Mouse (Mus musculus): ENCODE measurements around the gene Hmmr. TPM values are rescaled to one million over a fixed set of nuclear protein-coding genes. Genes with fewer than 3 reads are reported as not detected.
A peak's percentile ranks its signal among the peaks of the same experiment; 100 is the strongest.

Hmmr gene
- polyA plus RNA-seq (2015; fragmentation: Nextera tagmentation; extraction: Ambion mirVana), result 7.0 and 8.1 TPM in 2 replicates

- H3K4me1 ChIP-seq (ENCODE audit: control insufficient read depth, insufficient read depth, low read depth, low read length), result peaks cover 16% of the 10 kb centered on the region
- H3K9ac ChIP-seq (ENCODE audit: low read depth, low read length), result peak within 1 kb of the TSS; percentile 92
- H3K9me3 ChIP-seq (ENCODE audit: control insufficient read depth, low read length), result no peaks in the 10 kb centered on the region
- H3K4me3 ChIP-seq (ENCODE audit: low read length), result peak within 1 kb of the TSS; percentile 95
- H3K27me3 ChIP-seq (replicated peaks; ENCODE audit: control insufficient read depth, insufficient read depth, low read length), result no peaks in the 10 kb centered on the region
- under 1% methylated on average over 52 of the region's 52 CpGs for WGBS
- H3K4me2 ChIP-seq (ENCODE audit: low read length), result peak within 1 kb of the TSS; percentile 94
- H3K27ac ChIP-seq (ENCODE audit: low read depth, low read length), result peak within 1 kb of the TSS; percentile 73
- H3K36me3 ChIP-seq (ENCODE audit: control insufficient read depth, insufficient read depth, low read length), result peaks cover 14% of the 10 kb centered on the region
- ATAC-seq, result peak; percentile 100
Measured at GRCm38 (mm10) chr11:40733339-40734174, at the start of gene Hmmr, which contains the start of gene Nudcd2. Gene Hmmr, minus strand, starts transcription at chr11:40733422. Gene Nudcd2, plus strand, starts transcription at chr11:40733667.

- ATAC-seq, result no peak
- no peaks in the 10 kb centered on the region for H3K27me3 ChIP-seq (replicated peaks; ENCODE audit: control insufficient read depth, insufficient read depth, low read length)
- H3K9ac ChIP-seq (ENCODE audit: low read depth, low read length), result no peak overlapping the region
- no peaks in the 10 kb centered on the region for H3K4me1 ChIP-seq (ENCODE audit: control insufficient read depth, insufficient read depth, low read depth, low read length)
- H3K36me3 ChIP-seq (ENCODE audit: control insufficient read depth, insufficient read depth, low read length), result no peaks in the 10 kb centered on the region
- H3K9me3 ChIP-seq (ENCODE audit: control insufficient read depth, low read length), result no peaks in the 10 kb centered on the region
- 39% methylated on average over 2 of the region's 2 CpGs for WGBS
- no peak overlapping the region for H3K4me3 ChIP-seq (ENCODE audit: low read length)
- no peak overlapping the region for H3K4me2 ChIP-seq (ENCODE audit: low read length)
- H3K27ac ChIP-seq (ENCODE audit: low read depth, low read length), result no peak overlapping the region
Measured at GRCm38 (mm10) chr11:40781857-40782256, 48.6 kb upstream of the Hmmr start.

GRCm38 (mm10) chr11:40775315-40776269 is 42.4 kb upstream of the Hmmr start:
- no peaks in the 10 kb centered on the region for H3K36me3 ChIP-seq (ENCODE audit: control insufficient read depth, insufficient read depth, low read length)
- 0 out of 2 replicates have a peak, but pooled peaks have one; percentile 30 for ATAC-seq
- WGBS, result 50% methylated on average over 12 of the region's 12 CpGs
- H3K4me2 ChIP-seq (ENCODE audit: low read length), result peak overlapping the region; percentile 14; the same call in 1 of the 2 replicates
- no peaks in the 10 kb centered on the region for H3K4me1 ChIP-seq (ENCODE audit: control insufficient read depth, insufficient read depth, low read depth, low read length)
- H3K27me3 ChIP-seq (replicated peaks; ENCODE audit: control insufficient read depth, insufficient read depth, low read length), result no peaks in the 10 kb centered on the region
- no peak overlapping the region for H3K27ac ChIP-seq (ENCODE audit: low read depth, low read length)
- no peaks in the 10 kb centered on the region for H3K9me3 ChIP-seq (ENCODE audit: control insufficient read depth, low read length)
- no peak overlapping the region for H3K4me3 ChIP-seq (ENCODE audit: low read length)
- no peak overlapping the region for H3K9ac ChIP-seq (ENCODE audit: low read depth, low read length)

GRCm38 (mm10) chr11:40764690-40765089 is 31.5 kb upstream of the Hmmr start:
- ATAC-seq, result no peak

GRCm38 (mm10) chr11:40763395-40763794 is 30.2 kb upstream of the Hmmr start:
- ATAC-seq, result no peak
- Histone ChIP-seq H3K9ac (ENCODE audit: low read depth, low read length) (no peak overlapping the region), H3K4me2 (ENCODE audit: low read length) (no peak overlapping the region), H3K9me3 (ENCODE audit: control insufficient read depth, low read length) (no peaks in the 10 kb centered on the region), H3K27ac (ENCODE audit: low read depth, low read length) (no peak overlapping the region), H3K4me3 (ENCODE audit: low read length) (no peak overlapping the region), H3K27me3 (replicated peaks; ENCODE audit: control insufficient read depth, insufficient read depth, low read length) (no peaks in the 10 kb centered on the region), H3K36me3 (ENCODE audit: control insufficient read depth, insufficient read depth, low read length) (no peaks in the 10 kb centered on the region), H3K4me1 (ENCODE audit: control insufficient read depth, insufficient read depth, low read depth, low read length) (no peaks in the 10 kb centered on the region)
- 38% methylated on average over 2 of the region's 2 CpGs for WGBS

More at GRCm38 (mm10) chr11:40764690-40765089, 31.5 kb upstream of the Hmmr start:
- Histone ChIP-seq H3K4me2 (ENCODE audit: low read length) (no peak overlapping the region), H3K9me3 (ENCODE audit: control insufficient read depth, low read length) (no peaks in the 10 kb centered on the region), H3K4me3 (ENCODE audit: low read length) (no peak overlapping the region), H3K36me3 (ENCODE audit: control insufficient read depth, insufficient read depth, low read length) (no peaks in the 10 kb centered on the region), H3K9ac (ENCODE audit: low read depth, low read length) (no peak overlapping the region), H3K27ac (ENCODE audit: low read depth, low read length) (no peak overlapping the region), H3K4me1 (ENCODE audit: control insufficient read depth, insufficient read depth, low read depth, low read length) (no peaks in the 10 kb centered on the region), H3K27me3 (replicated peaks; ENCODE audit: control insufficient read depth, insufficient read depth, low read length) (no peaks in the 10 kb centered on the region)
- 86% methylated on average over 4 of the region's 4 CpGs for WGBS

- H3K9me3 ChIP-seq (ENCODE audit: control insufficient read depth, low read length), result no peaks in the 10 kb centered on the region
- H3K4me2 ChIP-seq (ENCODE audit: low read length), result no peak overlapping the region
- no peak for ATAC-seq
- no peaks in the 10 kb centered on the region for H3K36me3 ChIP-seq (ENCODE audit: control insufficient read depth, insufficient read depth, low read length)
- H3K27ac ChIP-seq (ENCODE audit: low read depth, low read length), result no peak overlapping the region
- H3K27me3 ChIP-seq (replicated peaks; ENCODE audit: control insufficient read depth, insufficient read depth, low read length), result no peaks in the 10 kb centered on the region
- H3K9ac ChIP-seq (ENCODE audit: low read depth, low read length), result no peak overlapping the region
- H3K4me1 ChIP-seq (ENCODE audit: control insufficient read depth, insufficient read depth, low read depth, low read length), result no peaks in the 10 kb centered on the region; the same call in 1 of the 2 replicates
- H3K4me3 ChIP-seq (ENCODE audit: low read length), result no peak overlapping the region
- WGBS, result 86% methylated on average over 8 of the region's 8 CpGs
Measured at GRCm38 (mm10) chr11:40759896-40760295, 26.7 kb upstream of the Hmmr start.

GRCm38 (mm10) chr11:40755968-40756367 is 22.7 kb upstream of the Hmmr start:
- peaks cover 8% of the 10 kb centered on the region for H3K4me1 ChIP-seq (ENCODE audit: control insufficient read depth, insufficient read depth, low read depth, low read length)
- H3K27me3 ChIP-seq (replicated peaks; ENCODE audit: control insufficient read depth, insufficient read depth, low read length), result no peaks in the 10 kb centered on the region
- no peaks in the 10 kb centered on the region for H3K36me3 ChIP-seq (ENCODE audit: control insufficient read depth, insufficient read depth, low read length)
- no peaks in the 10 kb centered on the region for H3K9me3 ChIP-seq (ENCODE audit: control insufficient read depth, low read length)
- peak overlapping the region; percentile 27; the same call in 1 of the 2 replicates for H3K9ac ChIP-seq (ENCODE audit: low read depth, low read length)
- H3K4me3 ChIP-seq (ENCODE audit: low read length), result no peak overlapping the region
- no peak for ATAC-seq
- H3K4me2 ChIP-seq (ENCODE audit: low read length), result peak overlapping the region; percentile 93
- no peak overlapping the region for H3K27ac ChIP-seq (ENCODE audit: low read depth, low read length)
- WGBS, result 83% methylated on average over 8 of the region's 8 CpGs

GRCm38 (mm10) chr11:40755109-40755627 is 21.9 kb upstream of the Hmmr start, which contains the start of gene Ccng1:
Gene Ccng1, minus strand, starts transcription at chr11:40755311.
- peak within 1 kb of the TSS; percentile 94 for H3K4me3 ChIP-seq (ENCODE audit: low read length)
- ATAC-seq, result peak; percentile 99
- H3K4me1 ChIP-seq (ENCODE audit: control insufficient read depth, insufficient read depth, low read depth, low read length), result peaks cover 8% of the 10 kb centered on the region
- H3K9me3 ChIP-seq (ENCODE audit: control insufficient read depth, low read length), result no peaks in the 10 kb centered on the region
- H3K36me3 ChIP-seq (ENCODE audit: control insufficient read depth, insufficient read depth, low read length), result no peaks in the 10 kb centered on the region
- 0% methylated on average over 25 of the region's 25 CpGs for WGBS
- H3K4me2 ChIP-seq (ENCODE audit: low read length), result peak within 1 kb of the TSS; percentile 93
- peak within 1 kb of the TSS; percentile 92 for H3K9ac ChIP-seq (ENCODE audit: low read depth, low read length)
- peak within 1 kb of the TSS; percentile 64 for H3K27ac ChIP-seq (ENCODE audit: low read depth, low read length)
- no peaks in the 10 kb centered on the region for H3K27me3 ChIP-seq (replicated peaks; ENCODE audit: control insufficient read depth, insufficient read depth, low read length)
